Mouse (Mus musculus): ENCODE measurements around the gene Elfn2. TPM values are rescaled to one million over a fixed set of nuclear protein-coding genes. Genes with fewer than 3 reads are reported as not detected.

Gene Elfn2
- polyA plus RNA-seq, 1 experiment = 0.35 TPM

DNA sequence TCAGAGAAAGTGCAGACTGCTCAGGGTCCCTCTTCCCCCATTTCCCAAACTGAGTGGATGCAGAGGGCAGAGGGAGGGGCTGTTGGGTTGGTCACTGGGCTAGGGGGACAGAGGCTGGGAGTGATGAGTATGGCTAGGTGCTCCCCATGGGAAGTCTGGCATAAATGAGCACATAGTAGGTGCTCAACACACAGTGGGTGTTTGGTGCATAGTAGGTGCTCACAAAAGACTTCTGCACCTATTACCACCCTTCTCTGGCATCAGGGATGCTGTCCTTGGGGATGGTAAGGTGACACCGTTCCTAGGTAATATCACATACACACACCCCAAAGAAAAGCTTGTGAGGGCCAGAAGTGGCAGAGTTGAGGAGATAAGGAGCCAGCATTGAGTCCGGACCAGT is 18.2 kb downstream of the Elfn2 start:
- no peaks in the 10 kb centered on the region for H3K4me1 ChIP-seq (ENCODE audit: control insufficient read depth, insufficient read depth, insufficient read length, low read length)
- H3K4me3 ChIP-seq (ENCODE audit: low read depth, low read length) = no peak overlapping the region
- H3K27ac ChIP-seq (ENCODE audit: insufficient read depth, low read depth, low read length) = no peak overlapping the region
- 45% methylated on average over 2 of the region's 2 CpGs for WGBS
- TF ChIP-seq POLR2A (IDR thresholded peaks at IDR 0.05; ENCODE audit: low read depth, low read length) = no peak
- no peak for TF ChIP-seq CTCF (IDR thresholded peaks at IDR 0.05; ENCODE audit: extremely low read depth, insufficient read length, insufficient replicate concordance, low read depth, low read length)
- H3K27me3 ChIP-seq (ENCODE audit: control insufficient read depth, insufficient read depth, low read length) = peaks cover 6% of the 10 kb centered on the region; the same call in 1 of the 2 replicates
- no peaks in the 10 kb centered on the region for H3K36me3 ChIP-seq (ENCODE audit: control insufficient read depth, insufficient read depth, low read length)

DNA sequence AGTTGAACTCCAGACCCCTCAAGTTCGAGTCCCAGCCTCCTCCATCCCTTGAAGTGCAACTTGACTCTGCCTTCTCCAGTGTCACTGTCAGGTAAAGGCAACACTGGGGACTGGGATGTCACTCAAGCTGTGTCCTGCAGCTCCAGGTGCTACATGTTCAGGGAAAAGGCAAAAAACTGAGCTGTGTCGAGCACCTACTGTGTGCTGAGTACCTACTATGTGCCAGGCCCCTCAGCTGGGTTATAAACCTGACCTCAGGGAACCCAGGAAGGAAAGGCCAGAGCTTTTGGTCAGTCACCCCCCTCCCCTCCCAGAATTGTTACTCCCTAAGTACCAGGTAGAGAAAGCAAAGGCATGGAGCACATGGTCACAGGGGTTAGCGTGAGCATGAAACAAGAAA is 19.1 kb downstream of the Elfn2 start:
- Histone ChIP-seq H3K4me3 (ENCODE audit: low read depth, low read length) (no peak overlapping the region), H3K36me3 (ENCODE audit: control insufficient read depth, insufficient read depth, low read length) (no peaks in the 10 kb centered on the region), H3K4me1 (ENCODE audit: control insufficient read depth, insufficient read depth, insufficient read length, low read length) (no peaks in the 10 kb centered on the region), H3K27ac (ENCODE audit: insufficient read depth, low read depth, low read length) (no peak overlapping the region), H3K27me3 (ENCODE audit: control insufficient read depth, insufficient read depth, low read length) (peaks cover 6% of the 10 kb centered on the region; the same call in 1 of the 2 replicates)
- TF ChIP-seq CTCF (IDR thresholded peaks at IDR 0.05; ENCODE audit: extremely low read depth, insufficient read length, insufficient replicate concordance, low read depth, low read length) (no peak), POLR2A (IDR thresholded peaks at IDR 0.05; ENCODE audit: low read depth, low read length) (no peak)
- 45% methylated on average over 3 of the region's 3 CpGs for WGBS

DNA sequence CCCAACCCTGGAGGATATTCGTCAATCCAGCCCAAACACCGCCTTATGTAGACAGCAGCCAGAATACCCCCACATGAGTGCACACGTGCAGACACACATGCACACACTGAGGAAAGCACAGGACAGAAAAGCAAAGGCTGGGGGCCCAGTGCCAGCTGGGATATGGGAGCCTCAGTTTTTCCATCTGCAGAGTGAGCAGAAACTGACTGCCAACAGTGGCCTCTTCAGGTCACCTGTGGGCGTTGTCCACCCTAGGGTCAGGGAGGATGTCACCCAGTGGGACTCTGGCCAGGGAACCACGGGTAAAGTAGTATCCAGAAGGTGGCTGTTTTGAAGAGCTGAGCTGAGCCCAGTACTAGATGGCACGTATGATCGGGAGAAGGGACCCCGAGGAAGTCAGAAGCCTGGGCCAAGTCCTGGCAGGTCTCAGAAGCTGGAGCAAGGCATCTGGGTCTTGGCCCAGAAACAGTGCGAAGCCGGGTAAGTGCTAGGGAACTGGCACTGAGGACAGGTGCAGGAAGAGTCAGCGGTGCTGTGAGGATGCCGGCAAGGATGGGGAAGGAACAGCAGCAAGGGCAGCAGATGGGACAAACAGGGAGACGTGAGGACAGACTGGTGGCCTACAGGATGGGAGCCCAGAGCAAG is 20.0 kb downstream of the Elfn2 start:
- no peaks in the 10 kb centered on the region for H3K4me1 ChIP-seq (ENCODE audit: control insufficient read depth, insufficient read depth, insufficient read length, low read length)
- WGBS = 69% methylated on average over 13 of the region's 13 CpGs
- H3K27me3 ChIP-seq (ENCODE audit: control insufficient read depth, insufficient read depth, low read length) = peaks cover 6% of the 10 kb centered on the region; the same call in 1 of the 2 replicates
- H3K4me3 ChIP-seq (ENCODE audit: low read depth, low read length) = no peak overlapping the region
- H3K36me3 ChIP-seq (ENCODE audit: control insufficient read depth, insufficient read depth, low read length) = no peaks in the 10 kb centered on the region
- TF ChIP-seq CTCF (IDR thresholded peaks at IDR 0.05; ENCODE audit: extremely low read depth, insufficient read length, insufficient replicate concordance, low read depth, low read length) (no peak), POLR2A (IDR thresholded peaks at IDR 0.05; ENCODE audit: low read depth, low read length) (no peak)
- no peak overlapping the region for H3K27ac ChIP-seq (ENCODE audit: insufficient read depth, low read depth, low read length)

DNA sequence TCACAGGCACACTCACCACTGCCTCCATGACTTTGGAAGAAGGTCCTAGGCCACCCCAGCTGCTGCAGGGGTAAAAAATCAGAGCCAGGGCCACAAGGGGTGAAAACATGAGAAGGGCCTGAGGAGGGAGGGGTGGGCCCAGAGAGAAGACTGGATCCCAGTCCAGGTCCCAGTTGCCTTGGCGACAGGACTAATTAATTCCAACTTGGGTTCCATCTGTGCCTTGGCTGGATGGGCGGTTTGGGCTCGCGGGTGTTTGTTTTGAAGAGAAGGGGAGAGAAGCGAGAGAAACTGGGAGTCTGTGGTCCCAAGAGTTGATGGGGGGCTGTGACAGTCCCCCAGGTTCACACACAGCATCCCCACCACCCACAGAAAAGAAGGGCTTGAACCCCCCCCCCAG is 20.5 kb downstream of the Elfn2 start:
- TF ChIP-seq CTCF (IDR thresholded peaks at IDR 0.05; ENCODE audit: extremely low read depth, insufficient read length, insufficient replicate concordance, low read depth, low read length) (no peak), POLR2A (IDR thresholded peaks at IDR 0.05; ENCODE audit: low read depth, low read length) (no peak)
- Histone ChIP-seq H3K27me3 (ENCODE audit: control insufficient read depth, insufficient read depth, low read length) (peaks cover 6% of the 10 kb centered on the region; the same call in 1 of the 2 replicates), H3K4me3 (ENCODE audit: low read depth, low read length) (no peak overlapping the region), H3K36me3 (ENCODE audit: control insufficient read depth, insufficient read depth, low read length) (no peaks in the 10 kb centered on the region), H3K27ac (ENCODE audit: insufficient read depth, low read depth, low read length) (no peak overlapping the region), H3K4me1 (ENCODE audit: control insufficient read depth, insufficient read depth, insufficient read length, low read length) (no peaks in the 10 kb centered on the region)
- WGBS = 46% methylated on average over 5 of the region's 5 CpGs

DNA sequence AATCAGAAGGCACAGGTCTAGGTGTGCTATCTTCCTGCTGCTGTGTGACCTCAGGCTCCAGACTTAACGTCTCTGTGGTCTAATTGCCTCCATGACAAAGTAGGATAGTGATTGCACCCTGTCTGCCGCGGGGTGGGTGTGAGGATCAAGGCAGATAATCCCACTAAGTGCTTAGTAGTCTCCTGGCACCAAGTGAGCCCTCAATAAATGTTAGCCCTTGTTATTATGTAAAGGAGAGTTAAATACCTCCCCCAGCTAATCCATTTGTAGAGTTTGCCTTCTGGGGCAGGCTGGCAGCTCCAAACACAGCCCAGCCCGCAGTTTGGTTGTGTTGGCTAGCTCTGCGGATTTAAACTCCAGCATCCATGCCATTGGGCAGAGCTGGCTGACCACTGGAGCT is 22.8 kb downstream of the Elfn2 start:
- H3K4me3 ChIP-seq (ENCODE audit: low read depth, low read length) = no peak overlapping the region
- no peak overlapping the region for H3K27ac ChIP-seq (ENCODE audit: insufficient read depth, low read depth, low read length)
- 11% methylated on average over 5 of the region's 5 CpGs for WGBS
- H3K36me3 ChIP-seq (ENCODE audit: control insufficient read depth, insufficient read depth, low read length) = no peaks in the 10 kb centered on the region
- peaks cover 6% of the 10 kb centered on the region; the same call in 1 of the 2 replicates for H3K27me3 ChIP-seq (ENCODE audit: control insufficient read depth, insufficient read depth, low read length)
- no peaks in the 10 kb centered on the region for H3K4me1 ChIP-seq (ENCODE audit: control insufficient read depth, insufficient read depth, insufficient read length, low read length)
- no peak for TF ChIP-seq CTCF (IDR thresholded peaks at IDR 0.05; ENCODE audit: extremely low read depth, insufficient read length, insufficient replicate concordance, low read depth, low read length)
- no peak for TF ChIP-seq POLR2A (IDR thresholded peaks at IDR 0.05; ENCODE audit: low read depth, low read length)

DNA sequence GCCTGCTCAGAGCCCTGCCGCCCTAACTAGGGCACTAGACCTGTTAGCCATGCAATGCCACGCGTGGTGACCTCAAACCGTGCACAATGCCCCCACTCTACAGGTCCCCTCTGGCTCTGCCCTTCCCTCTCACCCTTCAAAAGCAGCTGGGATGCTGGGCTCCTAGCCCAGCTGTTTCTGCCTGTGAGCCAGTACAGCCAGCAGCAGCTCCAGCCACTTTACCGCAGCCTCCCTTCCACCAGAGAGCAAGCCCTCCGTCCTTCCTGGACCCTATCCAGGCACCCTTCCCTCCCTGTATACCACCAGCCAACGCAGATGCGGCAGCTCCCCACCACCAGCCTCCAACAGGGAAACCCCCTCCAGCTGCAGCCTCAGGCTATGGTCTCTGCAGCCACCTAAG is 26.1 kb downstream of the Elfn2 start:
- TF ChIP-seq POLR2A (IDR thresholded peaks at IDR 0.05; ENCODE audit: low read depth, low read length) (no peak), CTCF (IDR thresholded peaks at IDR 0.05; ENCODE audit: extremely low read depth, insufficient read length, insufficient replicate concordance, low read depth, low read length) (no peak)
- Histone ChIP-seq H3K4me1 (ENCODE audit: control insufficient read depth, insufficient read depth, insufficient read length, low read length) (peaks cover 1% of the 10 kb centered on the region; the same call in 1 of the 2 replicates), H3K4me3 (ENCODE audit: low read depth, low read length) (no peak overlapping the region), H3K27me3 (ENCODE audit: control insufficient read depth, insufficient read depth, low read length) (no peaks in the 10 kb centered on the region; the same call in 1 of the 2 replicates), H3K36me3 (ENCODE audit: control insufficient read depth, insufficient read depth, low read length) (no peaks in the 10 kb centered on the region), H3K27ac (ENCODE audit: insufficient read depth, low read depth, low read length) (no peak overlapping the region)
- WGBS = 64% methylated on average over 8 of the region's 8 CpGs

DNA sequence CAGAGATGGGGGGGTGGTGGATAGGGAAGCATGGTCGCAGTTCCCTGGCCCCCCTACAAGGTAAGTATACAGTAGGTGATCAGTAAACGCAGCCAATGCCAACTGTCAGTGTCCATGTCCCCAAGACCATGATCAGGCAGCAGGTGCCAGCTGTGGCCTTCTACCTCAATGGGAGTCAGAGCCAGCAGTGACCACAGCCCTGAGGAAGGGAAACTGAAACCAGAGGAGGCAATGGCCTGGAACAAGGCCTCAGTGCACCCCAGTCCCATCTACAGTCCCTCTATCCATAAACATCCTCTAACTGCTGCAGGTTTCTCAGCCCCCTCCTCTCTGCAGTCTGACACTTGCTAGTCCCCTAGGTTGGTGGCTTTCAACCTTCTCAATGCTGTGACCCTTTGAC is 27.9 kb downstream of the Elfn2 start:
- no peak for TF ChIP-seq CTCF (IDR thresholded peaks at IDR 0.05; ENCODE audit: extremely low read depth, insufficient read length, insufficient replicate concordance, low read depth, low read length)
- TF ChIP-seq POLR2A (IDR thresholded peaks at IDR 0.05; ENCODE audit: low read depth, low read length) = no peak
- WGBS = 77% methylated on average over 2 of the region's 2 CpGs
- Histone ChIP-seq H3K27ac (ENCODE audit: insufficient read depth, low read depth, low read length) (no peak overlapping the region), H3K4me3 (ENCODE audit: low read depth, low read length) (no peak overlapping the region), H3K36me3 (ENCODE audit: control insufficient read depth, insufficient read depth, low read length) (no peaks in the 10 kb centered on the region), H3K27me3 (ENCODE audit: control insufficient read depth, insufficient read depth, low read length) (no peaks in the 10 kb centered on the region; the same call in 1 of the 2 replicates), H3K4me1 (ENCODE audit: control insufficient read depth, insufficient read depth, insufficient read length, low read length) (peaks cover 12% of the 10 kb centered on the region)
